Mouse (Mus musculus): ENCODE measurements around the gene Ednrb.

DNA sequence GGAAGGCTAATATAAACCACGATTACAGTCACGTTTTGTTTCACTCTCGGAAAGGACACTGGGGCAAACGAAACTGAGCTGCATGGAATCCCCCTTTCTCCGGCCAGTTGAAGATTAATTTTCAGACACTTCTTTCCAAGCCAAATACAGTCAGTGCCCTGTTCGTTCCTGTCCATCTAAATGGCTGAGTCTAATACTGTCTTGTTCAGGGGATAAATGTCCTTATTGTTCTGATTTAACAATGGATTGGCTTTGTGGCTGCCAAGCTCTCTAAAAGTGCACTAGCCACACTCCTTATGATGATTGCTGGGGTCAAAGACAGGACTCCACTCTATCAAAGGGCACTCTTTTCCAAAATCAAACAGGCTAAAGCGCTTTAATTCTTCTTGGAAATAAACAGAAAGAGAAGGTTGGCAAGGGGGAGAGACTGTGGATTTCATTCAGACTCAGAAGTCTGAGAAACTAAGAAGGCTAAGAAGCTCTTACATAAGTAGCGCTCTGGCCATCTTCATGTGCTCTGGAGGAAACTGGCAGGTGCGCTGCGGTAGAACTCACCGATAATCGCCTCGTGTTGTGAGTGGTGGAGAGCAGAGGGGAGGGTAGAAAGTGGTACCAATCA lies 65.6 kb downstream of the Ednrb start:
- TF ChIP-seq CTCF (conservative IDR thresholded peaks at IDR 0.05; ENCODE audit: insufficient read depth, insufficient read length, low read depth, low read length) (no peak), POLR2A (IDR thresholded peaks at IDR 0.05; ENCODE audit: low read depth, low read length) (no peak)
